Mouse (Mus musculus) lung, postnatal 0 days (tissue): Measurements from ENCODE around the gene E2f2. TPM values are rescaled to one million over a fixed set of nuclear protein-coding genes. Genes with fewer than 3 reads are reported as not detected.

Experiments used
- ATAC-seq: fragments of 200-750 bp; cut with Nextera tagmentation; 2 replicates; pipeline ENCODE4 v1.8.0; 2017; ENCODE audit warnings: moderate library complexity
- DNase-seq: peaks from one replicate; pipeline ENCODE4 v3.0.0-alpha.2; 2016; ENCODE audit warnings: low spot score
- H3K27ac ChIP-seq: fragments of 300-500 bp; sonication (generic); 2 replicates; pipeline ENCODE4 v1.5.1; 2014; ENCODE audit warnings: antibody characterized with exemption, mild to moderate bottlenecking, low read length, mixed read lengths
- H3K27me3 ChIP-seq: fragments of 300-500 bp; sonication (generic); replicated peaks from 2 replicates; pipeline ENCODE4 v1.6.1; 2014; ENCODE audit warnings: low read length, mixed read lengths; ENCODE audit not compliant: insufficient read depth
- H3K36me3 ChIP-seq: fragments of 300-500 bp; sonication (generic); 2 replicates; pipeline ENCODE4 v1.6.1; 2014; ENCODE audit warnings: low read length, mixed read lengths; ENCODE audit not compliant: insufficient read depth
- H3K4me1 ChIP-seq: fragments of 300-500 bp; sonication (generic); 2 replicates; pipeline ENCODE4 v1.6.1; 2014; ENCODE audit warnings: antibody characterized with exemption, low read depth, low read length, mixed read lengths; ENCODE audit not compliant: insufficient read depth
- H3K4me2 ChIP-seq: fragments of 300-500 bp; sonication (generic); replicated peaks from 2 replicates; pipeline ENCODE4 v1.6.1; 2014; ENCODE audit warnings: low read depth, mild to moderate bottlenecking, low read length, moderate library complexity, mixed read lengths
- H3K4me3 ChIP-seq: fragments of 300-500 bp; sonication (generic); 2 replicates; pipeline ENCODE4 v1.5.1; 2014; ENCODE audit warnings: low read depth, low read length
- H3K9ac ChIP-seq: fragments of 300-500 bp; sonication (generic); replicated peaks from 2 replicates; pipeline ENCODE4 v1.6.1; 2014; ENCODE audit warnings: low read depth, mild to moderate bottlenecking
- H3K9me3 ChIP-seq: fragments of 300-500 bp; sonication (generic); 2 replicates; pipeline ENCODE4 v1.6.1; 2016; ENCODE audit warnings: low read length, mixed read lengths
- CTCF ChIP-seq: IDR thresholded peaks from 2 replicates; pipeline ENCODE4 v1.5.1; 2016; ENCODE audit warnings: antibody characterized with exemption, mild to moderate bottlenecking
- EP300 ChIP-seq: IDR thresholded peaks from 2 replicates; pipeline ENCODE4 v1.6.1; 2016; ENCODE audit warnings: antibody characterized with exemption, mild to moderate bottlenecking, control low read depth
- WGBS: fragments of 180-500 bp; shearing (Covaris S2); extraction: QIAGEN DNeasy Blood & Tissue Kit; methylation state at CpG from one replicate; pipeline ENCODE4 v1.1.7; 2014; 5-methylcytosine and 5-hydroxymethylcytosine counted together
- polyA plus RNA-seq: library from polyadenylated mRNA; unstranded; fragments of >200 nt; fragmentation: Nextera tagmentation; extraction: Ambion mirVana; gene quantifications from 2 replicates; pipeline ENCODE4 v1.2.1, GENCODE M21; 2015

E2f2 gene
- polyA plus RNA-seq, 1 experiment from 2014 or later, result 19.1 TPM

GRCm38 (mm10) chr4:136193571-136193970 lies 21.4 kb downstream of the E2f2 start:
- Histone ChIP-seq H3K27ac (peak overlapping the region; percentile 92), H3K4me3 (no peak overlapping the region), H3K36me3 (no peaks in the 10 kb centered on the region), H3K4me1 (no peaks in the 10 kb centered on the region), H3K9ac (no peak overlapping the region), H3K4me2 (no peak overlapping the region), H3K27me3 (no peaks in the 10 kb centered on the region), H3K9me3 (no peaks in the 10 kb centered on the region)
- DNase-seq (no peak), ATAC-seq (no peak)
- 50% methylated on average over 3 of the region's 3 CpGs for WGBS
- TF ChIP-seq CTCF (no peak), EP300 (no peak)

GRCm38 (mm10) chr4:136195029-136195428 lies 22.8 kb downstream of the E2f2 start:
- DNase-seq (peak; percentile 81), ATAC-seq (peak; percentile 85)
- no peaks in the 10 kb centered on the region for H3K4me1 ChIP-seq
- H3K9ac ChIP-seq, result no peak overlapping the region
- no peaks in the 10 kb centered on the region for H3K36me3 ChIP-seq
- H3K4me2 ChIP-seq, result no peak overlapping the region
- WGBS, result 27% methylated on average over 7 of the region's 7 CpGs
- H3K27me3 ChIP-seq, result no peaks in the 10 kb centered on the region
- H3K4me3 ChIP-seq, result no peak overlapping the region
- H3K27ac ChIP-seq, result peak overlapping the region; percentile 92
- TF ChIP-seq EP300, result peak; percentile 99
- TF ChIP-seq CTCF, result no peak
- no peaks in the 10 kb centered on the region for H3K9me3 ChIP-seq

- no peaks in the 10 kb centered on the region for H3K9me3 ChIP-seq
- no peak overlapping the region for H3K9ac ChIP-seq
- DNase-seq (no peak), ATAC-seq (no peak; the same call in 1 of the 2 replicates)
- TF ChIP-seq CTCF (no peak), EP300 (no peak)
- H3K4me1 ChIP-seq, result no peaks in the 10 kb centered on the region
- H3K4me3 ChIP-seq, result no peak overlapping the region
- H3K4me2 ChIP-seq, result no peak overlapping the region
- H3K27ac ChIP-seq, result peak overlapping the region; percentile 92
- H3K27me3 ChIP-seq, result no peaks in the 10 kb centered on the region
- WGBS, result 58% methylated on average over 9 of the region's 9 CpGs
- H3K36me3 ChIP-seq, result no peaks in the 10 kb centered on the region
These were observed 23.4 kb downstream of the E2f2 start for GRCm38 (mm10) chr4:136195629-136196028.

- Histone ChIP-seq H3K4me1 (no peaks in the 10 kb centered on the region), H3K27me3 (no peaks in the 10 kb centered on the region), H3K36me3 (no peaks in the 10 kb centered on the region), H3K27ac (peak overlapping the region; percentile 92), H3K9me3 (no peaks in the 10 kb centered on the region), H3K4me2 (no peak overlapping the region), H3K9ac (no peak overlapping the region), H3K4me3 (no peak overlapping the region)
- no peak for TF ChIP-seq EP300
- no peak for TF ChIP-seq CTCF
- no peak for ATAC-seq
- 62% methylated on average over 10 of the region's 10 CpGs for WGBS
- no peak for DNase-seq
These were observed 24.0 kb downstream of the E2f2 start for GRCm38 (mm10) chr4:136196201-136196600.

GRCm38 (mm10) chr4:136198846-136199245 lies 26.7 kb downstream of the E2f2 start:
- Histone ChIP-seq H3K4me3 (no peak overlapping the region), H3K27me3 (no peaks in the 10 kb centered on the region), H3K9me3 (no peaks in the 10 kb centered on the region), H3K9ac (no peak overlapping the region), H3K36me3 (no peaks in the 10 kb centered on the region), H3K27ac (no peak overlapping the region), H3K4me2 (no peak overlapping the region), H3K4me1 (no peaks in the 10 kb centered on the region)
- 78% methylated on average over 7 of the region's 7 CpGs for WGBS
- TF ChIP-seq CTCF (no peak), EP300 (no peak)
- no peak for ATAC-seq
- no peak for DNase-seq

GRCm38 (mm10) chr4:136199562-136200292 lies 27.5 kb downstream of the E2f2 start:
- Histone ChIP-seq H3K36me3 (no peaks in the 10 kb centered on the region), H3K9ac (no peak overlapping the region), H3K27ac (no peak overlapping the region), H3K27me3 (no peaks in the 10 kb centered on the region), H3K4me1 (no peaks in the 10 kb centered on the region), H3K4me3 (no peak overlapping the region), H3K4me2 (no peak overlapping the region), H3K9me3 (no peaks in the 10 kb centered on the region)
- peak; percentile 90 for DNase-seq
- TF ChIP-seq CTCF, result peak; percentile 94
- TF ChIP-seq EP300, result no peak
- ATAC-seq, result peak; percentile 16; the same call in 1 of the 2 replicates
- 28% methylated on average over 9 of the region's 9 CpGs for WGBS
